Mouse (Mus musculus) frontal cortex, adult 2 months (tissue): ENCODE measurements around the gene Nxph4. TPM values are rescaled to one million over a fixed set of nuclear protein-coding genes. Genes with fewer than 3 reads are reported as not detected.

Experiments used
- DNase-seq, 2 experiments: peaks; one replicate each; pipeline ENCODE4 v3.0.0; 2022; ENCODE audit warnings: low spot score in 1 of 2; ENCODE audit errors: extremely low spot score in 1 of 2
- polyA plus RNA-seq: library from polyadenylated mRNA; depleted of rRNA; stranded (reverse); fragments of >200 nt; gene quantifications from 2 replicates; pipeline ENCODE4 v1.2.3, GENCODE M21; 2012; rRNA removed

Gene Nxph4
- polyA plus RNA-seq, 1 experiment: 9.3 TPM

DNA sequence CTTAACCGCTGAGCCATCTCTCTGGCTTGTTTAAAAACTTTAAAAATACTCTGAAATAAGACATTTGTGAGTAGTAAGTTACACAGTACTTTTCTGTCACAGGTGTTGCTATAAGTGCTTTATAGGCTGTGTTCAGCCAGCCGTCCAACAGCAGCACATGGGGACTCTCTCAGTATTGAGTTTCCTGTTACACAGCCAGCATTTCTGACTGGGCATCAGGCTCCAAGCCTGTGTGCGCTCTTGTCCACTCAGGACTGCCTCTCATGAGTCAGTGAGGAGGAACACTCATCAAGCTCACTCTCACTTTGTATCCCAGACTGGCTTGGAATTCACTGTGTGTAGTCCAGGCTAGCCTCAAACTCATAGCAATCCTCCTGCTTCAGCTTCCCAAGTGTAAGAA, 38.2 kb downstream of the Nxph4 start:
- no peak for DNase-seq

DNA sequence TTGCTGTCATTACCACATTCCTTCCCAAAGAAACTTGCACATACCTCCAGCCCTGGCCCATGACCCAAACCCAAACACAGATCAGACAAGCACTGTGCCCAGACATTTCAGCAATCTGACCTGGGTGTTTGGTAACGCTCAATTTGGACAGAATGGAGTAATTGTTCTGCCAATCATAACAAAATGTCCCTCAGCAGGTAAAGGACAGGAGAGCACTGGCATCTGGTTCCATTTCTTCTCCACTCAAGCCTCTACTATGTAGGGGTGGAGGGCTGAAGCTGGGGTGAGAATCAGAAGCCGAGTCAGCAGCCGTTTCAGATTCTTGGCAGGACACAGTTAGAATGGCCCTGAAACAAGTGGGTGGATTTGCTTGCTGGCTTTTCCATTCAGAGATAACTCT, 42.2 kb downstream of the Nxph4 start:
- no peak for DNase-seq

GRCm38 (mm10) chr10:127491128-127491512, 43.2 kb downstream of the Nxph4 start:
- no peak for DNase-seq

DNA sequence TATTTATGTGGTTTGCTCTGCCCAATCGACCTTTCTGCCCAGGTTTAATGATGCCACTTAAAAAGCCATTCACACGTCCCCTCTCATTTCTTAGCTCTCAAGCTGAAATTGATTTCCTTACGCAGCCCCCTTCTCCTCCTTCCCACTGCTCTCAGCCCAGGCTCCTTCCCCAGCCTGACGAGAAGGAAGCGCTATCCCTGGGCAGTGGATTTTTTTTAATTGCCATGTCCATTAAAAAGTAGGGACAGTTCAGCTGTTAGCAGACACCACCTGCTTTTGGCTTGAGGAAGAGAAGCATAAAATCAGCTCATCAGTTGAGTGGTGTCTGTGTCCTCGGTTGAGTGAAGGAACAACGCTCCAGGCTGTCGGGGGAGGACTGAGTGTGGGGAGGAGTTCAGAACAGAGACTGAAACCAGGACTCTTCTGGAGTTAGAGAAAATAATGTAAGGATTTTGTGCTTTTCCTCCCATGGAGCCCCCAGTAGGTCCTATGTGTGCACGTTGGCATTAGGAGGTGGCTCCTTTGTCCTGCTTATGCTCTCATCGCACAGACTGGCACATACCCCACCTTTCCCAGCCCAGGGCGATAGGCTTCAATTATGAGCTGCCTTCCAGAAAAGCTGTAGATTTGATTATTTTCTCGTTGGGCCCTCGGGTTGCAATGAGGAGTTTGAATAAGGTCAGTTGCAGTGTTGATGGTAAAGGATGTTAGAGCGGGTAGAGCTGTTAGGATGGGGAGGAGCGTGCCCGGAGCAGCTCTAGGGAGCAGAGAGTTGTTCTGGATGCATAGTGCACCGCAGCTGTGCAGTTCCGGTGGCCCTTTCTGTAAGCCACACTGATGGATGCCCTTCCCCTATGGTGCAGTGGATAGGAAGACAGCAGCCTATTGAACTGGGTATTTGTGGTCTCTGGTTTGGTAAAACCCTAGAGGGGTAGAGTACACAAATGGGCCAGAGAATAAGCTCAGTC, 43.9 kb downstream of the Nxph4 start:
- no peak for DNase-seq

GRCm38 (mm10) chr10:127488856-127489255, 45.5 kb downstream of the Nxph4 start:
- no peak for DNase-seq

- no peak for DNase-seq
Observed at GRCm38 (mm10) chr10:127485235-127485634, 49.1 kb downstream of the Nxph4 start.

DNA sequence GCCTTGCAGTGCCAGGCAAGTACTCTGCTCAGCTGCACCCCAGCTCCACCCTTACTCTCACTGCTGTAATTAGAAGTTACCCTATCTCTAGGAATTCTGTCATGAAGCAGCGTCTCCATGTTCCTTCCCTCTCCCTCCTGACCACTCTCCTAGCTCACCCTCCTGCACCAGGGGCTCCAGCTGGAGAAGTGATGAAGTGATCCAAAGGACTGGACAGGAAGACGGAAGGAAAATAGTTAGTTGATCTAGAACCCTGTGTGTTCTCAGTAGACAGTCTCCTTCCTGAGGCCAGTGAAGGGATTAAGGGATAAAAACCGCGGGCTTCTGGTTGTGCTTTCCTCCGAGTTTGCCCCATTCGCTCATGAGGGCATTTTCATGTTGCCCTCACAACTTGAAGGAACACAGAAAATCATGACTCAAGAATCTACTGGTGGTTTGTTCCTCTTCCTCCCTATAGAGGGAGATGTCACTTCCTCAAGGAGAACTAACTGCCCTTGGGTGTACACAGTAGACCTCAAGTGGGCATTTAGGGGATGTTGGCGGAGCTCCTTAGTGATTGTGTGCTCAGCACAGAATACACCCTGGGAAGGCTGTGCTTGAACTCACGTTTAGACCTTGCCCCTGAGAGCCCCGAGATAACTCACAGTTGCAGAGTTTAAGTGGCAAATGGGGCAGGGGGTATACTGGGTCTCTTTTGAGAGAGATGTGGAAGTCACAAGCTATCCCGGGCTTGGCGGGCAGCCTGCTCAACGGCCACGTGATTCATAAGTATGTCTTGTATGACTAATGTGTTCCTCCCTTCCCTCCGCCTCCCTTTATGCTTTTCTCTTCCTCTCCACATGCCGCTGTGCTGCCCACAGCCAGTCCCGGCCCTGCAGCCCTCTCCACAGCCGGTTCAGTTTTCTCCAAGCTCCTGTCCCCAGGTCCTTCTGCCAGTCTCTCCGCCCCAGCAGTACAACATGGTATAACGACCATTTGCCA, 53.2 kb downstream of the Nxph4 start:
- DNase-seq: peak; percentile 49 to 80

GRCm38 (mm10) chr10:127479131-127479530, 55.2 kb downstream of the Nxph4 start:
- DNase-seq: peak in 1 of 2 experiments; percentile 61

DNA sequence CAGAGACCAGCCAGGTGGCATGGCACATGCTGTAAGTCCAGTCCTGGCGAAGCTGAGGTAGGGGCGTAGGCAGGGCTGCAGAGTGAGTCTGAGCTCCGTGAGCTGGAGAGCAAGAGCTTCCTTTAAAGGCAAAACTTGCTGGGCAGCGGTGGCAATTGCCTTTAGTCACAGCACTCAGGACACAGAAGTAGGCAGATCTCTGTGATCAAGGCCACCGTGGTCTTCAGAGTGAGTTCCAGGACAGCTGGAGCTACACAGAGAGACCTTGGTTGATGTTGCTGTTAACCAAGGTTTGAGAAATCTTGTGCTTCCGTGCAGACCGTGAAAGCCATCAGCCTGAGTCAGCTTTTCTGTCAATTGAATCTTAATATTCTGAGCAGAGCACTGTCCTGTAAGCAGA, 57.1 kb downstream of the Nxph4 start:
- DNase-seq: no peak

DNA sequence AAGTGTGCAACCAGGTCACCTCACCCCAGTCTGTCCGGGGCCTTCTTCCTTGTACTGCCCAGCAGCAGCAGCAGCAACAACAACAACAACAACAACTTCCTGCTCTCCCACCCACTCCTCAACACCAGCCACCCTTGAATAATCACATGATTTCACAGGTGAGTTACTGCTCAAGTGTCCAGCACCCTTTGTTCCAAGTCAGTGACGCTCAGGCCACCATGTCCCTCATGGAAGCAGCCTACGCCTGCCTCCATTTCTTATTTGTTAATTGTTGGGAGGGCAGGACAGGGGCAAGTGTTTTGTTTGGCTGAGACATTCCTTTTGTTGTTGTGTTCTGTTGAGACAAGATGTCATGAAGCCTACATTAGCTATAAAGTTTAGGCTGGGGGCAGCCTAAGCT, 57.8 kb downstream of the Nxph4 start:
- DNase-seq: no peak

Other genes starting within 250 kb of the Nxph4 start
- gene Mbd6, start 245.5 kb downstream of the Nxph4 start, polyA plus RNA-seq: 50.0 and 51.5 TPM in 2 replicates
- gene Mars, start 222.8 kb downstream of the Nxph4 start, polyA plus RNA-seq: 63.1 and 81.8 TPM in 2 replicates
- 1.1 and 1.3 TPM in 2 replicates for gene Arhgap9, start 212.6 kb downstream of the Nxph4 start, polyA plus RNA-seq
- 2.0 and 3.2 TPM in 2 replicates for gene Gli1, start 192.6 kb downstream of the Nxph4 start, polyA plus RNA-seq
- 0.10 and 0.13 TPM in 2 replicates for gene Inhbe, start 180.1 kb downstream of the Nxph4 start, polyA plus RNA-seq
- not detected in 2 replicates for gene Inhbc, start 164.1 kb downstream of the Nxph4 start, polyA plus RNA-seq
- 179 and 210 TPM in 2 replicates for gene R3hdm2, start 154.2 kb downstream of the Nxph4 start, polyA plus RNA-seq
- 8.8 and 9.8 TPM in 2 replicates for gene Stac3, start 32.9 kb downstream of the Nxph4 start, polyA plus RNA-seq
- 10.3 and 10.8 TPM in 2 replicates for gene Ndufa4l2, start 19.6 kb downstream of the Nxph4 start, polyA plus RNA-seq
- 45.3 and 46.6 TPM in 2 replicates for gene Shmt2, start 12.1 kb downstream of the Nxph4 start, polyA plus RNA-seq
- 279 and 283 TPM in 2 replicates for gene Lrp1, start 86.6 kb upstream of the Nxph4 start, polyA plus RNA-seq
- gene Stat6, start 108.4 kb upstream of the Nxph4 start, polyA plus RNA-seq: 11.0 and 11.9 TPM in 2 replicates
- gene Nemp1, start 132.3 kb upstream of the Nxph4 start, polyA plus RNA-seq: 4.5 and 4.8 TPM in 2 replicates
- 38.2 and 46.1 TPM in 2 replicates for gene Nab2, start 134.0 kb upstream of the Nxph4 start, polyA plus RNA-seq
- gene Myo1a, start 170.6 kb upstream of the Nxph4 start, polyA plus RNA-seq: 1.4 and 1.5 TPM in 2 replicates
- 34.9 and 38.9 TPM in 2 replicates for gene Tac2, start 189.9 kb upstream of the Nxph4 start, polyA plus RNA-seq
- gene Zbtb39, start 205.0 kb upstream of the Nxph4 start, polyA plus RNA-seq: 6.0 and 6.1 TPM in 2 replicates
- 1.1 and 1.9 TPM in 2 replicates for gene Gpr182, start 217.2 kb upstream of the Nxph4 start, polyA plus RNA-seq
- gene Rdh1, start 225.2 kb upstream of the Nxph4 start, polyA plus RNA-seq: 0.11 and 0.18 TPM in 2 replicates
- gene Rdh16f1, start 225.2 kb upstream of the Nxph4 start, polyA plus RNA-seq: 0.17 and 0.40 TPM in 2 replicates
- gene Rdh9, start 241.8 kb upstream of the Nxph4 start, polyA plus RNA-seq: 0.90 TPM in 2 replicates